Mouse (Mus musculus) layer of hippocampus, adult 2 months (tissue): Measurements from ENCODE around the gene Gpatch8. TPM values are rescaled to one million over a fixed set of nuclear protein-coding genes. Genes with fewer than 3 reads are reported as not detected.
A peak's percentile ranks its signal among the peaks of the same experiment; 100 is the strongest.

Experiments used
- DNase-seq, 2 experiments: peaks; one replicate each; pipeline ENCODE4 v3.0.0; 2022; ENCODE audit warnings: low spot score in 2 of 2
- H3K27ac ChIP-seq: fragments of 200-600 bp; 2 replicates; pipeline ENCODE4 v1.8.1; 2022
- H3K4me3 ChIP-seq: fragments of 200-600 bp; 2 replicates; pipeline ENCODE4 v1.8.1; 2022; ENCODE audit warnings: mild to moderate bottlenecking
- CTCF ChIP-seq: fragments of 200-600 bp; conservative IDR thresholded peaks from 2 replicates; pipeline ENCODE4 v1.8.1; 2022; ENCODE audit warnings: antibody characterized with exemption, mild to moderate bottlenecking, moderate library complexity
- total RNA-seq, 2 experiments: library from RNA; stranded (reverse); gene quantifications; 2 replicates each; pipeline ENCODE4 v1.2.3; 2021

Gene Gpatch8
- total RNA-seq, 2 experiments from 2014 or later = 53.0 to 58.9 TPM

DNA sequence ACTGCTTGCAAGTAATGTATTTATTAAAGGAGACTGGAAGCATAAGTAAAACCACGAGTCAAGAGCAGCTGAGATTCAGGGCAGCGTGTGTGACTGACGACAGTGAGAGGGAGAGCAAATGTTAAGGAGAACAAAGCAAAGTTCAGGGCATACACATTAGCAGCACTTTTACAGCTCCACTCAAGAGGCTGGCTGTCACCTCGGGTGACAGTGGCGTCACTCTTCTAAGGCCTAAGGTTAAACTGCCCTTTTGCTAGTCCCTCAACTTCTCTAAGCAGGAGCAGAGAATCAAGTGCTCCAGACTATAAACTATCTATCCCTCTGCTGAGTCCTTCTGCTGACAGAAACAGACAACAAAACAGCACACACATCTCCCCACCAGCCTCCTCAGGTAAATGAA, 24.8 kb downstream of the Gpatch8 start:
- TF ChIP-seq CTCF = no peak
- DNase-seq = no peak
- H3K27ac ChIP-seq = peak overlapping the region; percentile 36; the same call in 1 of the 2 replicates
- no peak overlapping the region for H3K4me3 ChIP-seq

DNA sequence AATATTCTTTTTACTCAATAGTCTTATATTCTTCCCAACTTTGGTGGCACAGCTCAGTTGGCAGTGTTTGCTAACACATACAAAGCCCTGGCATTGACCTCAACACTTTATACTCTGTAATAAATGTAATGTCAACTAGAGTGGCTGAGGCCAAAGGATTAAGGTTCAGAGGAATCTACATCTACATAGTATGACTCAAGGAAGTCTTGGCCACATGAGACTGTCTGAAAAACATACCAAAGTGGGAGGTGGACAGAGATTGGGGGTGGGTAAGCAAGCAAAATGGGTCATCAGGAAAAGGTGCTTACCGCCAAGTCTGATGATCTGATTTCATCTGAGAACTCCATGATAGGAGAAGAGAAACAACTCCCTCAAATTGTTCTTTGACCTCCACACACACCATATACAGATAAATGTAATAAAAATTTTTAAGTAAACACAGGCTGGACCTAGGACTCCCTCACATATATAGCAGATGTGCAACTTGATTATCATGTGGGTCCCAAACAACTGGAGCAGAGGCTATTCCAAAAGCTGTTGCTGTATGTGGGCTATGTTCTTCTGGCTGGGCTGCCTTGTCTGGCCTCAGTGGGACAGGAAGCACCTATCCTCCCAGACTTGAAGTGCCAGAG, 41.3 kb downstream of the Gpatch8 start:
- Histone ChIP-seq H3K27ac (no peak overlapping the region), H3K4me3 (no peak overlapping the region)
- no peak for TF ChIP-seq CTCF
- no peak for DNase-seq

DNA sequence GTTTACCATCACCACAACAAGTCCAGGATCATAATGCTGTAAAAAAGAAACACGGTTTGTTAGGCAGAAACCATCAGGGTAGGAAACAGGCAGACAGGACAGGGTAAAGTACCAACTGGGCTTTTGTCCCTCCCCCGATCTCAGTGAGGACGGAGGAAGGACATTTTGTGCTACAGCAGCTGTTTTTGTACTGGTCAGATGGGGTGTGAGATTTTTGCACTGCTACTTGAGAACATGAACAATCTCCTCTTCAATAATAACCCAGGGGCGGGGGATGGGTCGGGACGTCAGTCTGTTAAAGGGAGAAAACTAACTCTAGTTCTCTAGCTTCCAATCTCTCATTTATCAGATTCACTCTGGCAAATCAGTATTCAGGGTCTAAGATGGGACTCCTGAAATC, 46.0 kb downstream of the Gpatch8 start:
- H3K27ac ChIP-seq = peak overlapping the region; percentile 59; the same call in 1 of the 2 replicates
- DNase-seq = peak in 1 of 2 experiments; percentile 16
- no peak for TF ChIP-seq CTCF
- H3K4me3 ChIP-seq = no peak overlapping the region

DNA sequence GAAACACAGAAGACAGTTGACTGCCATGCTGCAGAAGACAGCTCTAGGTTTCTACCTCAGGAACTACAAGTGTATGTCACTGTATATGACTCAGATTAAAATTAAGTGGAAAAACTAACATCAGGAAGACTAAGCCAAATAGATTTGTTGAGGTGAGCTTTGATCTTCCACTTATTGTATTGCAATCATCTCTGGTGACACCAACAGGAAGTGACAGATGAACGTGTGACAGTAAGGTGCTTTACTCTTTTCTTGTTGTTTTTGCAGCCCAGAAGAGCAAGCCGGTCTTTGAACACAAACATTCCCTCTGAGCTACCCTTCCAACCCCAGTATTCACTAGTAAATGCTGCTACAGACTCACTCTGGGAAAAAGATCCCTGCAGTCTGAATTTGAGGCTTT, 59.5 kb downstream of the Gpatch8 start:
- Histone ChIP-seq H3K4me3 (no peak overlapping the region), H3K27ac (no peak overlapping the region)
- DNase-seq = no peak
- no peak for TF ChIP-seq CTCF

DNA sequence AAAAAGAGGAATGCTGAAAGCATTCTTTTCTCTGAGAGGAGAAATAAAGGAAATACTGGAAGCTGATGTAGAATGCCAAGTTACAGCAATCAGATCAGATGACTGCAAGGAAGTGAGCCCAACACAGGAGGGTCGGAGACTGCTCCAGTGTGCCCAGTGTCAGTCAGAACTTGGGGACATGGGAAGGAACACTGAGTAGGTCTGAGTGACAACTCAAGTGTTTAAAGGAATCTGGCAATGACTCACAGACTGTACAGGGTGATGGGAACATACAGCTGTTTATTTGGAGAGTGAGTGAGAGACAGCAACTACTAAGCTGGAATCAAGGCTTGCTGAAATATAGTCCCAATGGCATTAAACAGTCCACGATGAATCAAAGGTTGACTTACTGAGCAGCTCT, 60.0 kb downstream of the Gpatch8 start:
- no peak for TF ChIP-seq CTCF
- H3K27ac ChIP-seq = no peak overlapping the region

DNA sequence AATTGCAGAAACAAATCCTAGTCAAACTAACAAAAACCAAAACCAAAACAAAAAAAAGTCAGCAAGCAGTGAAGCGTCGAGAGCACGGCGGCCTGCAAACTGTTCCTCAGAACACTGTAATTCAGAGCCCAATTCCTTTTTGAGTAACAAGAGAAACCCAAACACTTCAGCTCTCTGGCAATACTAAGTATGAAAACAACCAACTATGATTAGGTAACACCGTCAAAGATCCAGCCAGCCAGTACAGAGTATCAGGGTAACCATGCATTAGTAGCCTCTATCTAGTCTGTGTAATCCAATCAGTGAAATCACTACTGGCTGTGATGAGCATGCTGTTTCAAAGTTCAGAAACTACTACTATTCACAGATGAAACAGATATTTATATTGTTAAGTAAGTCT, 60.5 kb downstream of the Gpatch8 start:
- DNase-seq = no peak
- Histone ChIP-seq H3K4me3 (no peak overlapping the region), H3K27ac (no peak overlapping the region)
- no peak for TF ChIP-seq CTCF

More for the DNA sequence above, 60.0 kb downstream of the Gpatch8 start:
- no peak for DNase-seq
- H3K4me3 ChIP-seq = no peak overlapping the region

DNA sequence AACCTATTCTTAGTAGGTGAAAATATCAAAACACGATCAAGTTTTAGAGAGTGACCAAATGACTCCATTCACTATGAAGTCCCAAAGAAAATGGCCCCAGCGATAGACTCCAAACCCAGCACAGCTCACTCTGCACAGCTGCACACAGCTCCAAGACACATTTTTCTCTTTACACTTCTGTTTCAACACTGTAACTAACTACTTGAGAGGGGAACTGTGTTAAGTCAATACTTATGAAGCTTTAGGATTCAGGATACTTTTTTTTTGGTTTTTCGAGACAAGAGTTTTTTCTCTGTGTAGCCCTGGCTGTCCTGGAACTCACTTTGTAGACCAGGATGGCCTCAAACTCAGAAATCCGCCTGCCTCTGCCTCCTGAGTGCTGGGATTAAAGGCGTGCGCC, 61.1 kb downstream of the Gpatch8 start:
- H3K27ac ChIP-seq = no peak overlapping the region
- no peak for DNase-seq
- no peak for TF ChIP-seq CTCF
- no peak overlapping the region for H3K4me3 ChIP-seq

DNA sequence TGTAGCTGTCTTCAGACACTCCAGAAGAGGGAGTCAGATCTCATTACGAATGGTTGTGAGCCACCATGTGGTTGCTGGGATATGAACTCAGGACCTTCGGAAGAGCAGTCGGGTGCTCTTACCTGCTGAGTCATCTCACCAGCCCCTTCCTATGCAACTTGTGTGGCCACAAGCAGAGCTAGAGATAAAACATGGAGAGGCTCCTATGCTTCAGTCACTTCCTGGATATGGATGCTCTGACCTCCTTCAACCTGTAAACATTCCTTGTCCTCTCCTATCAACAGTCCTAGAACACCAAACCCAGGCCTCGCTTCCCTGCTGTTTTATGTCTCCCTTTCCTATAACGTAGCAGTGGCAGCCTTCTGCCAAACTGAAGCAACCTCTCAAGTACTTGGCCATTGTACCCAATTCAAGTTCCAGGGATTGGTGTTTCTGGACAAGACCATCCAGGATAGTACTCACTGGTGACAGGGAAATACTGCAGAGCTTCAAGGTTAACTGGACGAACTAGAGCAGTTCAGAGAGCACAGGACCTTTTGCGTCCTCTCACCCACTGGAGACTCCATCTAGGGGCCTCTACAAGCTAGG, 62.0 kb downstream of the Gpatch8 start:
- no peak for TF ChIP-seq CTCF
- DNase-seq = no peak
- no peak overlapping the region for H3K27ac ChIP-seq
- no peak overlapping the region for H3K4me3 ChIP-seq

DNA sequence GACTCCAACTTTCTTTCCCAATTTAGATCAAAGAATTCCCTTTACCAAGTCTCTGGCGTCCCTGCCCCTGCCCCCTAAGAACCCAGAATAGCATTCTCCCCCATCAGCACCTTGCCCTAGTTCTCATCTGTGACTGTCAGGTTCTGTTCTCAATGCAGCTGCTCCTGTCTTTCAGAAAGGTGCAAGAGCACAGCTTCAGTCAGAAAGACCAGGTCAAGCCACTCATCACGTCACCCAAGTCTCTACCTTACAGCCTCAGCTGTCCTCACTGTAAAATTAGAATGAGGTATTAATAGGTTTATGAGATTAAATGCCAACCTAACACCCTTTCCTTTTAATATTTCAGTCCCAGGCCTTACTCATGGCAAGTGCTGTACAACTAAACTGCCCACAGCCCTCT, 63.0 kb downstream of the Gpatch8 start:
- Histone ChIP-seq H3K4me3 (no peak overlapping the region), H3K27ac (no peak overlapping the region)
- DNase-seq = no peak
- TF ChIP-seq CTCF = no peak

DNA sequence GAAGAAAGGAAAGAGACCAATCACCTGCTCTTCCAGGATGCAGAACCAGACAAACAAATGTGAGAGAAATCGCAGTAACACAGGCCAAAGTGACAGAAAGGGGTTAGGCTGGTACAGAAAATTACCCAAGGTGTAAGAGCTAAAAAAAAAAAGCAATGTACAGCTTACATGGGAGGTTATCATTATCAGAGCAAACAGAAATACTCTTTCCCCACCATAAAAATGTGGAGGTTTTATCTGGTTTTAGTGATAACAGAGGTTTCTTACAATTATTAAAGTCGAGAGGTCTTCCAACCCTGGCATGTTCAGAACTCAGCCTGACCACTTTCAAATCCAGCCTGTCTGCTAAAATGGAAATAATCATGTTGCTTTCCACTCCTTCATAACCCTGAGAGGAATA, 68.3 kb downstream of the Gpatch8 start:
- Histone ChIP-seq H3K4me3 (no peak overlapping the region), H3K27ac (peak overlapping the region; percentile 15; the same call in 1 of the 2 replicates)
- DNase-seq = no peak
- no peak for TF ChIP-seq CTCF

DNA sequence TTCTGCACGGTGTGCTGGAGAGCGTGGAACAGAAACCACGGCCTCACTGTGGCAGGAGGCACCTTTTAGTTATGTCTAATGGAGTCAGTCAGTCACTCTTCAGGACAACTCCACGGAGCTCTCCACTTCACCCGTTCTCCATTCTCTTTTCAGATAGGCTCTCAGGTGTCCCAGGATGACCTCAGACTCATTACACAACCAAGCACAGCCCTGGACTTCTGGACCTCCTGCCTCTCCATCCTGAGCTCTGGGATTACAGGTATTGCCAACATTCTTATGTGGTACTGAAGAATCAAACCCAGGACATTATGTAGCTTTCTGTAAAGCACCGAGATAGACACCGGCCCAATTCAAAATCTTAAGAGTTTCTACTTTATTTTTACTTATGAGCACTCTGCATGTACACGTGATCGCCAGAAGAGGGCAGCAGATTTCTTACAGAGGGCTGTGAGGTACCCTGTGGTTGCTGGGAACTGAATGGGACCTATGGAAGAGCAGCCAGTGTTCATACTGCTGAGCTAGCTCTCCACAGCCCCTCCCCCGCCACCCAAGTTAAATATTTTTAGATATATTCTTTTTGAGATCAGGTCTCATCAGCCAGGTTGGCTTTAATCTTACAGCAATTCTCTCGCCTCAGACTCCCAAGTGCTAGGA, 69.3 kb downstream of the Gpatch8 start:
- peak; percentile 92 for TF ChIP-seq CTCF
- H3K4me3 ChIP-seq = no peak overlapping the region
- H3K27ac ChIP-seq = no peak overlapping the region
- DNase-seq = peak; percentile 49 to 55

DNA sequence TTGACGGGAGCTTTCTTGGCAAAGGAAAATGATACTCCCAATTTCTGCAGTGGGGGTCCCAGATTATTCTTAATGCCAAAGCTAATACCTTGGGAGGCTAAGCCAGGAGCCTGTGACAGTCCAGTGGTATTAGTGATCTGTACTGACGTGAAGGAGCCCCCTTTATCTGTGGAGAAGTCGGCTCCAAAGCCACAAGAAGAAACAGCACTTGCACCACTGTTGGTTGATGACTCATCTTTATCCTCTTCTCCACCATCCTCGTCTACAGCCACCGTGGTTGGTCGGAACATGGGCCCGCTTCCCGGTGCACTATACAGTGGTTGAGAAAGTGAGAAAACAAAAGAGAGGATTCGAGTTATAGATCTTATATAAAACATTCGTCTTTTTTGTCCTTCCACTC, 74.4 kb downstream of the Gpatch8 start:
- DNase-seq = no peak
- Histone ChIP-seq H3K4me3 (no peak overlapping the region), H3K27ac (no peak overlapping the region)
- no peak for TF ChIP-seq CTCF

DNA sequence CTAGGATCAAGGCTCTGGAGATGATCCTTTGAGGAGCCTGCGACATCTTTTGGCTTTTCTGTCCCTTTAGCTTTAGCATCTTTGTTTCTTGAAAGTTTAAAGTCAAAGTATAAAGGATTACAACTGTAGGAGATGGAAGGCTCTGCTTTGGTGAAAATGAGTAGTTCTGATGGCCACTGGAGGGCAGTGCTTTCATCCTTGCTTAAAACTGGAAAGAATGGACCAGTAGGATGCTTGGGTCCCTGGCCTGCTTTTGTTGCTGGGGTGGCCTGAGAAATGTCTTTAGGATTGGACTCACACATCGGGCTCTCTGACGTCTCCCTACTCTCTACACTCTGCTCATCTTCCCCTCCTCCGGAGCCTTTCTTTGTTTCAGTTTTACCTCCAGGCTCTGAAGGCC, 75.3 kb downstream of the Gpatch8 start:
- H3K4me3 ChIP-seq = no peak overlapping the region
- H3K27ac ChIP-seq = no peak overlapping the region
- DNase-seq = no peak
- TF ChIP-seq CTCF = peak; percentile 73

DNA sequence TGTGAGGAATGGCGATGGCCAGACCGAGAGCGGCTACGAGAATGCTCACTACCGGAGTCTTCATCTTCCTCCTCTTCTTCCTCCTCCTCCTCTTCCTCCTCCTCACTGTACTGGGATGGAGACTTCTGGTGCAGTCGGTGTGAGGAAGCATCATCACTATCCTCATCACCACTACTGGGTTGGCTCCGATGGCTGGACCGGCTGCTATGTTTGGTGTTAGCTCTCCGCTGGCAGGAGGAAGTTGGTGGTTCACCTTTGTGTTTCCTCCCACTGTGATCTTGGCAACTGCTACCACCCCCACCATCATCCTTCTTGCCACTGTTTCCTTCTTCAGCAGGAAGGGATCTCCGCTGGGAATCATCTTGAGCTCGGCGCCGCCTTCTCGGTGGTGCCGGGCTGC, 76.1 kb downstream of the Gpatch8 start:
- H3K27ac ChIP-seq = no peak overlapping the region
- H3K4me3 ChIP-seq = no peak overlapping the region
- no peak for TF ChIP-seq CTCF
- DNase-seq = no peak
